Mouse (Mus musculus) stomach, postnatal 0 days (tissue): ENCODE measurements around the gene Ccdc7b. TPM values are rescaled to one million over a fixed set of nuclear protein-coding genes. Genes with fewer than 3 reads are reported as not detected.
"Not testable (repeated sequence)": the region's sequence is repeated elsewhere in the genome, so short reads cannot be mapped to it uniquely, and the experiment has no call there.

ENCODE experiments used
- ATAC-seq: fragments of 200-750 bp; cut with Nextera tagmentation; 2 replicates; pipeline ENCODE4 v1.8.0; 2017; ENCODE audit not compliant: low FRiP score, low TSS enrichment
- DNase-seq: peaks from one replicate; pipeline ENCODE4 v3.0.0-alpha.2; 2016; ENCODE audit warnings: low spot score
- H3K27ac ChIP-seq: fragments of 300-500 bp; sonication (generic); replicated peaks from 2 replicates; pipeline ENCODE4 v1.5.1; 2014; ENCODE audit warnings: mild to moderate bottlenecking, control low read depth
- H3K27me3 ChIP-seq: fragments of 300-500 bp; sonication (generic); 2 replicates; pipeline ENCODE4 v1.6.1; 2014; ENCODE audit warnings: low read length; ENCODE audit not compliant: control insufficient read depth, insufficient read depth
- H3K36me3 ChIP-seq: fragments of 300-500 bp; sonication (generic); 2 replicates; pipeline ENCODE4 v1.6.1; 2014; ENCODE audit warnings: low read length, mixed read lengths; ENCODE audit not compliant: control insufficient read depth, insufficient read depth
- H3K4me1 ChIP-seq: fragments of 300-500 bp; sonication (generic); replicated peaks from 2 replicates; pipeline ENCODE4 v1.6.1; 2014; ENCODE audit warnings: antibody characterized with exemption; ENCODE audit not compliant: control insufficient read depth, insufficient read depth
- H3K4me2 ChIP-seq: fragments of 300-500 bp; sonication (generic); replicated peaks from 2 replicates; pipeline ENCODE4 v1.6.1; 2014; ENCODE audit warnings: low read depth, mild to moderate bottlenecking, control low read depth, moderate library complexity
- H3K4me3 ChIP-seq: fragments of 300-500 bp; sonication (generic); 2 replicates; pipeline ENCODE4 v1.5.1; 2014; ENCODE audit warnings: low read depth, low read length, control low read depth
- H3K9ac ChIP-seq: fragments of 300-500 bp; sonication (generic); 2 replicates; pipeline ENCODE4 v1.6.1; 2014; ENCODE audit warnings: mild to moderate bottlenecking, low read length, control low read depth, mixed read lengths
- H3K9me3 ChIP-seq: fragments of 300-500 bp; sonication (generic); 2 replicates; pipeline ENCODE4 v1.6.1; 2016; ENCODE audit warnings: low read length; ENCODE audit not compliant: control insufficient read depth
- CTCF ChIP-seq: IDR thresholded peaks from 2 replicates; pipeline ENCODE4 v1.5.1; 2016; ENCODE audit warnings: antibody characterized with exemption, low read depth, mild to moderate bottlenecking, moderate library complexity
- EP300 ChIP-seq: optimal IDR thresholded peaks from 2 replicates; pipeline ENCODE3; 2016; ENCODE audit warnings: antibody characterized with exemption
- WGBS: fragments of 180-500 bp; shearing (Covaris S2); extraction: QIAGEN DNeasy Blood & Tissue Kit; methylation state at CpG from one replicate; pipeline ENCODE4 v1.1.7; 2014; 5-methylcytosine and 5-hydroxymethylcytosine counted together
- polyA plus RNA-seq: library from polyadenylated mRNA; unstranded; fragments of >200 nt; fragmentation: Nextera tagmentation; extraction: Ambion mirVana; gene quantifications from 2 replicates; pipeline ENCODE4 v1.2.1, GENCODE M21; 2015

The Ccdc7b gene
- polyA plus RNA-seq = not detected in 2 replicates

- not testable (repeated sequence) for DNase-seq, H3K9me3 ChIP-seq, ATAC-seq, H3K36me3 ChIP-seq, H3K4me1 ChIP-seq, H3K27me3 ChIP-seq, H3K4me2 ChIP-seq, H3K4me3 ChIP-seq, H3K9ac ChIP-seq, H3K27ac ChIP-seq
- 90% methylated on average over 1 of the region's 10 CpGs for WGBS
These were observed at the start of gene Ccdc7b for GRCm38 (mm10) chr8:129066834-129067233. Ccdc7b (plus strand) TSS chr8:129067134.

- H3K27ac ChIP-seq, DNase-seq, H3K9me3 ChIP-seq, H3K36me3 ChIP-seq, H3K9ac ChIP-seq, H3K4me1 ChIP-seq, ATAC-seq, H3K27me3 ChIP-seq, H3K4me2 ChIP-seq, H3K4me3 ChIP-seq: not testable (repeated sequence)
- WGBS = 83% methylated on average over 2 of the region's 11 CpGs
These were observed 1.5 kb upstream of the Ccdc7b start, which contains the start of gene Ccdc7a for GRCm38 (mm10) chr8:129065417-129065816. Ccdc7a (minus strand) TSS chr8:129065517.

GRCm38 (mm10) chr8:129115761-129116160 lies 48.8 kb downstream of the Ccdc7b start:
- not testable (repeated sequence) for H3K9me3 ChIP-seq, H3K27ac ChIP-seq, DNase-seq, ATAC-seq, H3K27me3 ChIP-seq, H3K4me2 ChIP-seq, H3K36me3 ChIP-seq, H3K4me1 ChIP-seq, H3K4me3 ChIP-seq, H3K9ac ChIP-seq
- WGBS = 69% methylated on average over 3 of the region's 3 CpGs

GRCm38 (mm10) chr8:129131561-129131960 lies 64.6 kb downstream of the Ccdc7b start, which contains the start of gene Gm10999:
Gm10999 (minus strand) TSS chr8:129131661.
- 60% methylated on average over 1 of the region's 1 CpGs for WGBS
- H3K4me1 ChIP-seq = no peaks in the 10 kb centered on the region
- no peak for DNase-seq
- H3K9me3 ChIP-seq = no peaks in the 10 kb centered on the region
- no peaks in the 10 kb centered on the region for H3K36me3 ChIP-seq
- H3K9ac ChIP-seq = no peak within 1 kb of the TSS
- H3K27me3 ChIP-seq = no peaks in the 10 kb centered on the region
- H3K4me2 ChIP-seq = no peak within 1 kb of the TSS
- no peak for ATAC-seq
- no peak for TF ChIP-seq EP300
- TF ChIP-seq CTCF = no peak
- H3K4me3 ChIP-seq = no peak within 1 kb of the TSS
- H3K27ac ChIP-seq = no peak within 1 kb of the TSS

- ATAC-seq = no peak
- no peak overlapping the region for H3K27ac ChIP-seq
- TF ChIP-seq CTCF = no peak
- TF ChIP-seq EP300 = no peak
These were observed 66.5 kb downstream of the Ccdc7b start for GRCm38 (mm10) chr8:129133475-129133874.

More at GRCm38 (mm10) chr8:129133475-129133874, 66.5 kb downstream of the Ccdc7b start:
- no peak overlapping the region for H3K4me3 ChIP-seq
- no peaks in the 10 kb centered on the region for H3K9me3 ChIP-seq
- H3K4me2 ChIP-seq = no peak overlapping the region
- H3K9ac ChIP-seq = no peak overlapping the region
- no peaks in the 10 kb centered on the region for H3K4me1 ChIP-seq
- no peaks in the 10 kb centered on the region for H3K36me3 ChIP-seq
- DNase-seq = no peak
- no peaks in the 10 kb centered on the region for H3K27me3 ChIP-seq

Other genes starting within 250 kb of the Ccdc7b start
- not detected in 2 replicates for gene Ccdc7a, start 1.6 kb upstream of the Ccdc7b start, polyA plus RNA-seq
- not detected in 2 replicates for gene Gm10999, start 64.5 kb downstream of the Ccdc7b start, polyA plus RNA-seq
- 15.4 and 15.9 TPM in 2 replicates for gene 2610044O15Rik8, start 167.3 kb downstream of the Ccdc7b start, polyA plus RNA-seq